In genomic region chr2:90565192-90565929, GRCm38 (mm10) we compare ENCODE assay signal across 13 mouse cellular contexts. TPM values are rescaled to one million over a fixed set of nuclear protein-coding genes. Genes with fewer than 3 reads are reported as not detected.
A peak's percentile ranks its signal among the peaks of the same experiment; 100 is the strongest.
DNase-seq lines count a peak whose midpoint lies in the region; ATAC-seq and TF ChIP-seq lines count a peak whose summit lies in the region.
"Had no signal": no experiment of that assay in that cellular context is flagged by ENCODE, and none has a peak within 500 bp of the region (broad histone marks: within the 10 kb centered on the region; RNA-seq: fewer than 3 reads in every experiment).

No protein-coding gene starts in this region.

- no peak for TF ChIP-seq CTCF in gastrocnemius, adult 2 months (IDR thresholded peaks at IDR 0.05)
- no peak for TF ChIP-seq CTCF in bone marrow, adult 2 months (IDR thresholded peaks at IDR 0.05; ENCODE audit: control insufficient read depth, insufficient read depth, low read length)

- DNase-seq in gastrocnemius, adult 2 months, result peak; percentile 55
- no peak for DNase-seq in gastrocnemius, postnatal 25 days
- DNase-seq in lung, postnatal 14 days, result peak; percentile 45
- DNase-seq in retina, embryonic 14.5 days (ENCODE audit: low spot score), result no peak
- no peak for DNase-seq in layer of hippocampus, adult 9-11 months
- no peak for DNase-seq in testis, postnatal 14 days (ENCODE audit: low spot score)
- DNase-seq: B cell, adult 2 months; cerebellum, adult 8-10 months; left cerebral cortex, postnatal 4 days; spleen, adult 18-20 months; thymus, postnatal 14 days had no signal

- TF ChIP-seq POLR2A in bone marrow, adult 2 months (IDR thresholded peaks at IDR 0.05; ENCODE audit: borderline replicate concordance, control insufficient read depth, low read depth, low read length), result no peak

- WGBS in bone marrow, adult 2 months, result 60% methylated on average over 7 of the region's 7 CpGs
- WGBS in kidney, embryonic 15.5 days, result 84% methylated on average over 7 of the region's 7 CpGs

- intact Hi-C loops in gastrocnemius, adult 2 months (cut with DNase I), result no loop called here

- H3K27me3 ChIP-seq in kidney, embryonic 15.5 days, result no peaks in the 10 kb centered on the region

- H3K27ac ChIP-seq in gastrocnemius, adult 2 months, result peak overlapping the region; percentile 56
- peak overlapping the region; percentile 66; the same call in 1 of the 2 replicates for H3K27ac ChIP-seq in bone marrow, adult 2 months (ENCODE audit: control insufficient read depth, insufficient read depth, low read depth, low read length, poor library complexity)
- peak overlapping the region; percentile 82 for H3K27ac ChIP-seq in kidney, embryonic 15.5 days

- H3K4me1 ChIP-seq in bone marrow, adult 2 months (ENCODE audit: control insufficient read depth, insufficient read depth, low read length), result peaks cover 21% of the 10 kb centered on the region
- H3K4me1 ChIP-seq in kidney, embryonic 15.5 days, result peaks cover 44% of the 10 kb centered on the region

- no peak overlapping the region for H3K4me2 ChIP-seq in kidney, embryonic 15.5 days

- H3K4me3 ChIP-seq in gastrocnemius, adult 2 months, result peak overlapping the region; percentile 43
- H3K4me3 ChIP-seq in bone marrow, adult 2 months (replicated peaks; ENCODE audit: control insufficient read depth, low read depth, low read length), result no peak overlapping the region
- H3K4me3 ChIP-seq in kidney, embryonic 15.5 days (replicated peaks), result no peak overlapping the region

- no peaks in the 10 kb centered on the region for H3K36me3 ChIP-seq in kidney, embryonic 15.5 days

- H3K9ac ChIP-seq in kidney, embryonic 15.5 days, result no peak overlapping the region

- no peaks in the 10 kb centered on the region for H3K9me3 ChIP-seq in kidney, embryonic 15.5 days (replicated peaks)

- peak; percentile 79 for ATAC-seq in kidney, embryonic 15.5 days (replicated peaks; ENCODE audit: low FRiP score)

RNA-seq across cellular contexts. Expression of gene Ptprj, which starts 15.1 kb away (rescaled TPM):
- total RNA-seq in gastrocnemius, adult 2 months (2021), result 1 to 10 TPM; 2.1 to 4.2 TPM
- total RNA-seq in gastrocnemius, postnatal 25 days (2021), result 1 to 10 TPM; 3.7 to 4.1 TPM
- 16.0 and 25.1 TPM in 2 replicates for polyA plus RNA-seq in bone marrow, adult 2 months (2011; ENCODE audit: insufficient read depth, insufficient read length, low replicate concordance, missing spikeins)
- 6.5 and 7.1 TPM in 2 replicates for polyA plus RNA-seq in kidney, embryonic 15.5 days (2015; fragmentation: Nextera tagmentation; extraction: Ambion mirVana)

Comparison
In these comparisons a context has a peak if more than half of its experiments do, and no peak if none do; other contexts are left out.
1. DNase-seq: peak in gastrocnemius, adult 2 months (single experiment) and lung, postnatal 14 days (single experiment); none in gastrocnemius, postnatal 25 days (single experiment), retina, embryonic 14.5 days (single experiment), layer of hippocampus, adult 9-11 months (single experiment) and testis, postnatal 14 days (single experiment).
2. Peak in every context shown above with its lines, with median percentiles within 50 percentile points of each other: H3K27ac ChIP-seq.